ENCODE assay signal across 16 mouse cellular contexts in the genomic region with DNA sequence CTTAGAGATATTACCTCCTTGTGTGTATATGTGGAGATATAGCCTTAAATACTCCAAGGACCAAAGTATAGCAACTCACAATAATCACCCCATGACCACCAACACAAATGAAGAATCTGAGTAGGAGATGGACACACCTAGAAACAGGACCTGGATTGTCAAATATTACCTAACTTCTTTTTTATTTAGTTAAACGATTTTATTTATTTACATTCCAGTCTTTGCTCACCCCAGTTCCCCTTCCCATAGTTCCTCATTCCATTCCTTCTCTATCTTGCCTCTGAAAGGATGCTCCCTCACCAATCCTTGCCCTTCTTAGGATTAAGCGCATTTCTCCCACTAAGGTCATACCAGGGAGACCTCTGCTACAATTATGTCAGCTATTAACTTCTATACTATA.
"Had no signal": no experiment of that assay in that cellular context is flagged by ENCODE, and none has a peak within 500 bp of the region (broad histone marks: within the 10 kb centered on the region; RNA-seq: fewer than 3 reads in every experiment).

No protein-coding gene starts in this region.

- H3K4me1 ChIP-seq: neural tube, embryonic 13.5 days; neural tube, embryonic 15.5 days; stomach, embryonic 15.5 days had no signal

- H3K4me2 ChIP-seq: neural tube, embryonic 13.5 days; neural tube, embryonic 15.5 days; stomach, embryonic 15.5 days had no signal

- H3K27ac ChIP-seq: neural tube, embryonic 13.5 days; neural tube, embryonic 15.5 days; stomach, embryonic 15.5 days; stomach, postnatal 0 days had no signal

- DNase-seq: retina, postnatal 1 day; right cerebral cortex, adult 18-20 months; right cerebral cortex, postnatal 14 days; right cerebral cortex, postnatal 25 days; right cerebral cortex, postnatal 4 days; spleen, adult 18-20 months; thymus, adult 18-20 months; thymus, adult 2 months; thymus, postnatal 14 days; thymus, postnatal 25 days; thymus, postnatal 36 days; thymus, postnatal 4 days had no signal

- H3K27me3 ChIP-seq: neural tube, embryonic 13.5 days; neural tube, embryonic 15.5 days; stomach, embryonic 15.5 days had no signal

- H3K4me3 ChIP-seq: neural tube, embryonic 13.5 days; neural tube, embryonic 15.5 days; stomach, embryonic 15.5 days had no signal

- H3K9ac ChIP-seq: neural tube, embryonic 13.5 days; neural tube, embryonic 15.5 days; stomach, embryonic 15.5 days had no signal

- H3K9me3 ChIP-seq: neural tube, embryonic 13.5 days; neural tube, embryonic 15.5 days; stomach, embryonic 15.5 days had no signal

- H3K36me3 ChIP-seq: neural tube, embryonic 13.5 days; neural tube, embryonic 15.5 days; stomach, embryonic 15.5 days had no signal
